Mouse (Mus musculus) thymus, adult 18-20 months (tissue): Measurements from ENCODE around the gene Nat8f2.
"Not testable (repeated sequence)": the region's sequence is repeated elsewhere in the genome, so short reads cannot be mapped to it uniquely, and the experiment has no call there.

Experiments
- DNase-seq, 2 experiments: peaks; one replicate each; pipeline ENCODE4 v3.0.0; 2022; ENCODE audit warnings: mixed read lengths in 2 of 2

Gene Nat8f2

GRCm38 (mm10) chr6:85863136-85863535, 5.8 kb downstream of the Nat8f2 start:
- no peak for DNase-seq

GRCm38 (mm10) chr6:85862565-85862964, 6.4 kb downstream of the Nat8f2 start:
- no peak for DNase-seq

- no peak for DNase-seq
These were observed 7.7 kb downstream of the Nat8f2 start for GRCm38 (mm10) chr6:85861247-85861646.

- no peak for DNase-seq
These were observed 12.7 kb downstream of the Nat8f2 start for GRCm38 (mm10) chr6:85856194-85856678.

- DNase-seq: no peak
These were observed 15.5 kb downstream of the Nat8f2 start for GRCm38 (mm10) chr6:85853481-85853880.

- no peak for DNase-seq
These were observed 17.7 kb downstream of the Nat8f2 start for GRCm38 (mm10) chr6:85851062-85851773.

GRCm38 (mm10) chr6:85849240-85849639, 19.7 kb downstream of the Nat8f2 start:
- DNase-seq: no peak

- DNase-seq: no peak
These were observed 20.8 kb downstream of the Nat8f2 start for GRCm38 (mm10) chr6:85848140-85848539.

GRCm38 (mm10) chr6:85846921-85847320, 22.0 kb downstream of the Nat8f2 start:
- DNase-seq: no peak

- not testable (repeated sequence) for DNase-seq
These were observed 25.1 kb downstream of the Nat8f2 start for GRCm38 (mm10) chr6:85843677-85844458.

- no peak for DNase-seq
These were observed 29.0 kb downstream of the Nat8f2 start for GRCm38 (mm10) chr6:85839982-85840381.

GRCm38 (mm10) chr6:85838674-85839073, 30.3 kb downstream of the Nat8f2 start:
- DNase-seq: no peak

- DNase-seq: not testable (repeated sequence)
These were observed 31.7 kb downstream of the Nat8f2 start for GRCm38 (mm10) chr6:85837307-85837706.

- not testable (repeated sequence) for DNase-seq
These were observed 32.1 kb downstream of the Nat8f2 start for GRCm38 (mm10) chr6:85836827-85837226.

- not testable (repeated sequence) for DNase-seq
These were observed 32.9 kb downstream of the Nat8f2 start for GRCm38 (mm10) chr6:85836098-85836497.

GRCm38 (mm10) chr6:85835104-85835503, 33.9 kb downstream of the Nat8f2 start:
- not testable (repeated sequence) for DNase-seq

GRCm38 (mm10) chr6:85834504-85835100, 34.4 kb downstream of the Nat8f2 start:
- not testable (repeated sequence) for DNase-seq

- DNase-seq: no peak
These were observed 37.1 kb downstream of the Nat8f2 start, which contains the start of gene Nat8 for GRCm38 (mm10) chr6:85831796-85832321. TSS of gene Nat8 (minus strand) at chr6:85832082.

- DNase-seq: no peak
These were observed 39.5 kb downstream of the Nat8f2 start for GRCm38 (mm10) chr6:85829462-85829861.

GRCm38 (mm10) chr6:85825886-85826285, 43.1 kb downstream of the Nat8f2 start:
- DNase-seq: no peak

- no peak for DNase-seq
These were observed 45.4 kb downstream of the Nat8f2 start for GRCm38 (mm10) chr6:85823382-85824090.

GRCm38 (mm10) chr6:85822286-85822685, 46.7 kb downstream of the Nat8f2 start:
- DNase-seq: no peak
